Mouse (Mus musculus) erythroblast, embryonic 14.5 days (primary cell): ENCODE measurements around the gene Pigg.

Experiments
- GATA1 ChIP-seq: IDR thresholded peaks from 2 replicates; pipeline ENCODE4 v1.6.1; 2012; ENCODE audit warnings: low read length, inconsistent platforms, mixed read lengths
- TAL1 ChIP-seq: IDR thresholded peaks from 3 replicates; pipeline ENCODE4 v1.6.1; 2012; ENCODE audit warnings: low read length, inconsistent platforms, mixed read lengths

DNA sequence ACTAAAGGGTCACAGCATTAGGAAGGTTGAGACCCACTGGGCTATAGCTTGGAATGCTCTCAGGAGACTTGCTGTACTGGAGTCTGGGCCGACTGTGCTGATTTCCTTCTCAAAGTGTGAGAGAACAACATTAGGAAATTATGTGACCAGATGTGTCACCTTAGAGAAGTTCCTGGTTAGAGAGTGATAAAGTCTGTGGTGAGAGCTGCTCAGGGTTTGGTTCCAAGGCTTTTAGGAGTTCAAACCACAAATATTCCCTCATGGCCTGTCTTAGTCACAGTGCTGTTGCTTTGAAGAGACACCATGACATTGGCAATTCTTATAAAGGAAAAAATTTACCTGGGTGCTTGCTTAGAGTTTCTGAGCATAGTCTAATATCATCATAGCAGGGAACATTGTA, 63.6 kb downstream of the Pigg start:
- TF ChIP-seq GATA1 = no peak
- TF ChIP-seq TAL1 = no peak
